Mouse (Mus musculus) frontal cortex, postnatal 14 days (tissue): ENCODE measurements at regions not wholly inside any gene's neighbourhood (a gene's known extent, or its start where the extent isn't known, plus 50 kb on each side); places are given as distances from the start of the nearest gene placed in this dataset.
"Not testable (repeated sequence)": the region's sequence is repeated elsewhere in the genome, so short reads cannot be mapped to it uniquely, and the experiment has no call there.

Source experiments
- DNase-seq, 2 experiments: peaks; one replicate each; pipeline ENCODE4 v3.0.0; 2022; ENCODE audit warnings: low spot score in 2 of 2

- DNase-seq, result no peak
Observed at GRCm38 (mm10) chr12:77854281-77855075, 339.6 kb upstream of the Gm6657 start.

GRCm38 (mm10) chr12:77855796-77856195, 338.2 kb upstream of the Gm6657 start:
- no peak for DNase-seq

- peak in 1 of 2 experiments; percentile 5 for DNase-seq
Observed at GRCm38 (mm10) chr12:77857281-77857680, 336.8 kb upstream of the Gm6657 start.

GRCm38 (mm10) chr12:77860769-77861557, 333.1 kb upstream of the Gm6657 start:
- DNase-seq, result no peak

GRCm38 (mm10) chr12:77867947-77868495, 326.0 kb upstream of the Gm6657 start:
- DNase-seq, result no peak

- no peak for DNase-seq
Observed at GRCm38 (mm10) chr12:77869296-77869695, 324.7 kb upstream of the Gm6657 start.

- no peak for DNase-seq
Observed at GRCm38 (mm10) chr12:77887335-77887734, 306.7 kb upstream of the Gm6657 start.

- DNase-seq, result no peak
Observed at GRCm38 (mm10) chr12:77891452-77891851, 302.6 kb upstream of the Gm6657 start.

DNA sequence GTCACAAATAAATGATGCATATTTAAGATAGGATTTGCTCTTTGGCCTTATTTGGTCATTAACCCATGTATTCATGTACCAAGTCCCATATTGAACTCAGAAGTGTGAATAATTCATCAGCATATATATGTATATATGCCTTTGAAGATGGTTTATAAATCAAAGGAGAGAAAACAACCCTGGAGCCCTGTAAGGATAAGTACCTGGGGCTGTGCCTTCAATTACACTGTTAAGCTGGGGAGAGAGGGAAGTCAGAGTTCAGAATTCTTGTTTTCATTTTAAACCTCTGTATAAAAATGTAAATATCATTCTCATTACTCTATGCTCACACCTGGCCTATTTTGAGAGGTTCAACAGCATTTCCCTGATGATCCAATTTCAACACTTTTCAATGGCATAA, 299.8 kb upstream of the Gm6657 start:
- DNase-seq, result no peak

- no peak for DNase-seq
Observed at GRCm38 (mm10) chr12:77895508-77895907, 298.5 kb upstream of the Gm6657 start.

GRCm38 (mm10) chr12:77898974-77899373, 295.1 kb upstream of the Gm6657 start:
- DNase-seq, result not testable (repeated sequence)

GRCm38 (mm10) chr12:77901254-77901653, 292.8 kb upstream of the Gm6657 start:
- DNase-seq, result no peak

DNA sequence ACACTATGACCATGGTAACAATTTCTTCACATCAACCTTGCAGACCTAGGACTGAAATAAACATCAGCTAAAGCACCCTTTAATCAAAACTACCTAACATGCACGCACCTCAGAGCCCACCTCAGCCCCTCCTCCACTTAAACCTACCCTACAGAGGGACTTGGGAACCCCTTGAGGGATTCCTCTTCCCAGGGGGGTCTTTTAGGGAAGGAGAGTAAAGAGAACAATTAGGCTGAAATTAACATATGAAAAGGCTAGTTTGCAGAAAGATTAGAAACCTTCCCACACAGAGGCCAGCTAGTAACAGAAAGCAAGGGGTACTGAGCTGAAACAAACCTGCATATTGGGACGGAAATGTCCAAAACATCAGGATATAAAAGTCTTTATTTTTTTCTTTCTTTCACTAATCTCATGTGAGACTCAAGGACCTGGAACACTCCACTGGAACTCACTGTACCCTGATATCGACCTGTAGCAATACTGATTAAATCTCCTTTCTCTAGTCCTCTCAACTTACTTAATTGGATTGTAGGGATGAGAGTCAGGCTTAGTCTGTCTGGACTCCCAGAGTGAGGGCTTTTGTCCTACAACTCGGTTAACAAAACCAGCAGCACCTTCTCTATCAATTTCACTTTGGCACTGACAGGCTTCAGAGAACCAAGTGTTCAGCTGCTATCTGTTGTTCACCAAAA, 281.0 kb upstream of the Gm6657 start:
- DNase-seq, result no peak

DNA sequence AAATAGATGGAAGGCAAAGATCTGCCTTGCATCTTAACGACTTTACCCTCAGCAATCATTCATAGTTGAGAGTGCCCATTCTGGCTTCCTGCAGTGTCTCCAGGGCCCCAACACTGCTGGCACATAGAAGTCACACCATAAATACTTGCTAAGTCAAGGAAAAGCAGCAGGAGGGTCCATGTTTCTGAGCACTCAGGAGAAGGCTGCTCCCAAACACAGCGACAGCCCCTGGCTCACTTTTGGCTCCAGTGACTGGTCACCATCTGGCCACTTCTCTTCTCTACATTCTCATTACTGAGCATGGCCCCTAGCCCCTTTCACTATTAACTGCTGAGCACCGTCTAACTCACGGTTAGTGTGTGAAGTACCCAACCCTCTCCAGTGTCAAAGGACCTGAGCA, 265.3 kb upstream of the Gm6657 start:
- DNase-seq, result no peak

- DNase-seq, result no peak
Observed at GRCm38 (mm10) chr12:77929571-77929970, 264.5 kb upstream of the Gm6657 start.

DNA sequence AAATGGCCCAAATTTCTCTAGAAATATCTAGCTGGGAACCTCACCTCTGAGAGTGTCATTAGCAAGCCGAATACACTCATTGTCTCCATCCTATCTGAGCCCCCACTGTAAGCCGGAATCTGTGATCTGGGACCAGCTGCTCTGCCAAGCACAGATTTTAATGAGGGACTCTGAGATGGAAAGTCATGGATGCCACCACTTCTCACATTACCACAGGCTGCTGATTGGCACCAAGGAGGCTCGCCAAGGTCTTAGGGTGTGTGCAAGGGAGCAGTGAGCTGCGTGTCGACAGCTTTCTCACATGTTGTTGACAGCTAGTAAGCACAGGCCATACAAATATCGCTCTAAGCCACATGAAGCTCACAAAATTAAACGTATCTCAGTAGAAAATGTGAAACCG, 250.1 kb upstream of the Gm6657 start:
- DNase-seq, result no peak

DNA sequence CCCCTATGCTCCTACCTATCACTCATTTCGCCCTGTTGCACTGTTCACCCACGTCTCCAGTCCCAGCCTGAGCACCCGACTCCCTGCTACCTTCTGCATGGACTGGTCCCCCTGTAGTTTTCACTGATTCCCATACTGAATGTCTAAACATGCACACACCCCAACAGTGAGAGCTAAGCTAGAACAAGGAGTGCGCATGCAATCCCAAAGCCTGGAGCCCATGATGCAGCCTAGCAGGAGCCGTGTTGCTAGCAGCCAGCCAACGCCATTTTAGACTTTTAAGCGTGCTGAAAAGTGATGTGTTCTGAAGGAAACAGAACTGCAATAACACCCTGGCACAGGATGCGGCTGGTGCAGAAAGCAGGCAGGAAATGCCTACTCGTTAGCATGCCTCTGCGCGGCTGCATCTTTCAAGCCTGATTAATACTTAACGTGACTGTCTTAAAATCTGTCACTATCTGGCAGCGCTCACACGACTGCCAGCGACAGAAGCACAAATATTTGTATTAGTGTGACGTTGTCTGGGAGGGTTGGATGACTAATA, 244.5 kb upstream of the Gm6657 start:
- DNase-seq, result peak in 1 of 2 experiments; percentile 24

GRCm38 (mm10) chr12:77952492-77952891, 241.6 kb upstream of the Gm6657 start:
- no peak for DNase-seq

- DNase-seq, result no peak
Observed at GRCm38 (mm10) chr12:77962631-77963030, 231.4 kb upstream of the Gm6657 start.

DNA sequence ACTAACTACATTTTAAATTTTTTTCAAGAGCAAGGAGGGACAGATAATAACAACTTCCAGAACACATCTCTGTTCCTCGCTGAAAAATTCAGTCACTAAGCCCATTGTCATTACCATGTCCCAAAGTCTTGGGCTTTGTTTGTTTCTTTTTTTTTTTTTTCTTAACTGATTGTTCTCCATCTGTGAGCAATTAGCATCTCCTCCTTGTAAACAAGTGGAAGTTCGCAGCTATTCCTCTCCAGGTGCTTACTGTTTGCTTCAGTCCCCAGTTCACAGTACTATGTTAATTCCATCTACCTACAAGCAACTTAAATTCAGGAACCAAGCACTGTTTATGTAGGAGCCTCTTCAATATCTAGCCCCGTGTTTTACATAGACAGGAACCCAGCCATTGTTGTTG, 225.5 kb upstream of the Gm6657 start:
- DNase-seq, result no peak

GRCm38 (mm10) chr12:77970026-77970425, 224.0 kb upstream of the Gm6657 start:
- no peak for DNase-seq

GRCm38 (mm10) chr12:77972165-77972564, 221.9 kb upstream of the Gm6657 start:
- DNase-seq, result no peak
